Mouse (Mus musculus) left cerebral cortex, adult 11 months (tissue): Measurements from ENCODE around the gene Shank2.

Source experiments
- DNase-seq: peaks from one replicate; pipeline ENCODE4 v3.0.0; 2022; ENCODE audit warnings: low spot score

The Shank2 gene

GRCm38 (mm10) chr7:144170686-144171085 is 169.0 kb downstream of the Shank2 start:
- DNase-seq = no peak

- DNase-seq = no peak
Measured at GRCm38 (mm10) chr7:144173869-144174268, 172.1 kb downstream of the Shank2 start.

GRCm38 (mm10) chr7:144174329-144174728 is 172.6 kb downstream of the Shank2 start:
- DNase-seq = no peak

GRCm38 (mm10) chr7:144175025-144175424 is 173.3 kb downstream of the Shank2 start:
- DNase-seq = no peak

- no peak for DNase-seq
Measured at GRCm38 (mm10) chr7:144175481-144176233, 173.9 kb downstream of the Shank2 start.

- DNase-seq = no peak
Measured at GRCm38 (mm10) chr7:144176234-144176730, 174.6 kb downstream of the Shank2 start.

GRCm38 (mm10) chr7:144179436-144179835 is 177.7 kb downstream of the Shank2 start:
- no peak for DNase-seq

- no peak for DNase-seq
Measured at GRCm38 (mm10) chr7:144180885-144181284, 179.2 kb downstream of the Shank2 start.

GRCm38 (mm10) chr7:144187869-144188430 is 186.2 kb downstream of the Shank2 start:
- DNase-seq = no peak

GRCm38 (mm10) chr7:144189446-144189845 is 187.7 kb downstream of the Shank2 start:
- no peak for DNase-seq

- DNase-seq = no peak
Measured at GRCm38 (mm10) chr7:144198491-144198890, 196.8 kb downstream of the Shank2 start.

- DNase-seq = no peak
Measured at GRCm38 (mm10) chr7:144202017-144202682, 200.4 kb downstream of the Shank2 start.

- DNase-seq = no peak
Measured at GRCm38 (mm10) chr7:144204290-144204689, 202.6 kb downstream of the Shank2 start.

- DNase-seq = no peak
Measured at GRCm38 (mm10) chr7:144205161-144205560, 203.4 kb downstream of the Shank2 start.

GRCm38 (mm10) chr7:144205837-144206236 is 204.1 kb downstream of the Shank2 start:
- DNase-seq = no peak

- no peak for DNase-seq
Measured at GRCm38 (mm10) chr7:144206254-144206653, 204.5 kb downstream of the Shank2 start.

GRCm38 (mm10) chr7:144207100-144207499 is 205.4 kb downstream of the Shank2 start:
- DNase-seq = no peak

GRCm38 (mm10) chr7:144207849-144208248 is 206.1 kb downstream of the Shank2 start:
- peak; percentile 67 for DNase-seq

GRCm38 (mm10) chr7:144208628-144209027 is 206.9 kb downstream of the Shank2 start:
- DNase-seq = no peak

GRCm38 (mm10) chr7:144210526-144210925 is 208.8 kb downstream of the Shank2 start:
- no peak for DNase-seq

- no peak for DNase-seq
Measured at GRCm38 (mm10) chr7:144212694-144213093, 211.0 kb downstream of the Shank2 start.

- DNase-seq = no peak
Measured at GRCm38 (mm10) chr7:144217192-144217591, 215.5 kb downstream of the Shank2 start.

- no peak for DNase-seq
Measured at GRCm38 (mm10) chr7:144228683-144229082, 227.0 kb downstream of the Shank2 start.
